Mouse (Mus musculus): ENCODE data around the gene Bach2.

Gene Bach2

DNA sequence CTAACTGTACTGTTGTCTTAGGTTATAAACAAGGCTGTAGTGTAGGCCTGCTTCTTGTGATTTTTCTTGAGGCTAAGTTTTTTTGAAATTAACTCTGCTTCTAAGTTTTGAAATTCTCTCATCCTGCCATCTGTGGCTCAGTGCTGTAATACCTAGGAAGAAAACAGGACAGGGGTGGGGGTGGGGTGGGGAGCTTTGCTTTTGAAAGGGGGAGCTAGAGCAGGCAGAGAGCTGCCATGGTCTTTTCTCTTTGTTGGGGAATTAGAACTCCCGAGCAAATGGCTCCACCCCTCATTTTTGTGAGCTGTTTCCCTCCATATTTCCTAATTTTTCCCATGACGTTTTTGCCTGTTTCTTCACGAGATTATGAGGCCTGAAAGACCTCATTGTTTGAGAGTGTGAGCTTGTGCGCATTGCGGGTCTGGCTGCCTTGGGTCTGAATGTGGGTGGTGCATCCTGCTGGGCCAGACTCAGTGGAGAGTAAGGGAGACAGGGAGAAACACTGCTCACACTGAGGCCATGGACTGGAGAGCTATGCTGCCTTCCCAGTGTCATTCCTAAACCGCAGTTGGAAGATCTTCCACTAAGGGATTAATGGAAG is 58.6 kb downstream of the Bach2 start:
- no peak for DNase-seq (ENCODE audit: low spot score in 2 of 2)

DNA sequence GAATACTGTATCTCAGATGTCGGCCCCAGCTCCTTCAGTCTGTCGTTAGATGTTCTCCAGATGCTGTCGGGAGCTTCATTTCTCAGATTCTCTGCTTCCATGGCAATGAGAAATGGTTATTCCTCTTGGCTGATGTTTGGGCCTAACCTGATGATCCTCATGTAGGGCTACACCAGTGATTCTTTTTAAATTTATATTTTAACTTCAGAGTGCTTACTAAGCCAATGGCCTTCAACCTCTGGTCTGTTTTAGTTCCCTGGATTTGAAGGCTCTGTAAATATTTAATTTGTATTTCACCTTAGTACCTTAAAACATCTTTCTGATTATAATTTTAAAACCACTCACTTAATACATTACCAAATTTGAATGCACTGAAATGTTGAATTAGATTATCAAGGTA is 60.6 kb downstream of the Bach2 start:
- no peak for DNase-seq (ENCODE audit: low spot score in 2 of 2)

- DNase-seq (ENCODE audit: low spot score in 2 of 2): no peak
Measured at GRCm38 (mm10) chr4:32299970-32300369, 61.4 kb downstream of the Bach2 start.

DNA sequence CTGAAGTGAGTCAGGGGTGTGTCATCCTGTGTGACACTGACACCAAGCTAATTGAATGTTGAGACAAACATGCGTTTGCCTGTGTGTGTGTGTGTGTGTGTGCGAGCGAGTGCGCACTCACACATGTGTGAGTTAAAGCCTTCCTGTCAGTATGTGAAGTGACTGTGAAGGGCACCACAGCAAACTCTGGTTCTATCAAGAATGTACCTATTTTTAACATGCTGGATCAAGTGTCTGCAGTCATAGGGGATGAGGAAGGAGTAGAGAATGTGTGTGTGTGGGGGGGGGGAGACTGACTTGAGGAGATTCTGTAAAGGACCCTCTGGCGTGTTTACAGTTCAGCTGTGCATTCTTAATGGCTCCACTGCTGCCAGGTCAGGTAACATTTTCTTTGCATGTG is 64.1 kb downstream of the Bach2 start:
- no peak for DNase-seq (ENCODE audit: low spot score in 2 of 2)

GRCm38 (mm10) chr4:32303076-32303475 is 64.5 kb downstream of the Bach2 start:
- no peak for DNase-seq (ENCODE audit: low spot score in 2 of 2)

DNA sequence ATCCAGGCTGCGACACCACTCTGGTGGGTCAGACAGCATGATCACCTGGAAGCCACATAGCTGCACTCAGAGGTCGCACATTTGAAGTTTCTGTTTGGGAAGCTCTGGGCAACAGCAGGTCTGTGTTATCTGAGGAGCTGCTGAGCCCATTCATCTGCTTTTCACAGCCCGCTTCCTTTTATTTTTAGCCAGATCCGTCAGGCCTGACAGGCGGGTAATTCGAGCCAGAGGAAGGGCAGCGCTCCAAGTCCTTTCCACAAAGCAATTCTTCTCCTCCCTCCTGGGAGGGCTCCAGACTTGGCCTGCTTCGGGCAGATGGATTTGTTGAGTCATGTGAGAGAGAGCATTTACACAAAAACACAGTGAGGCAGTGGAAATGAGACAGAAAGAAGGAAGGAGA is 65.1 kb downstream of the Bach2 start:
- DNase-seq (ENCODE audit: low spot score in 2 of 2): no peak

- DNase-seq (ENCODE audit: low spot score in 2 of 2): no peak
Measured at GRCm38 (mm10) chr4:32304221-32304703, 65.7 kb downstream of the Bach2 start.

- DNase-seq (ENCODE audit: low spot score in 2 of 2): no peak
Measured at GRCm38 (mm10) chr4:32305036-32305615, 66.5 kb downstream of the Bach2 start.

- no peak for DNase-seq (ENCODE audit: low spot score in 2 of 2)
Measured at GRCm38 (mm10) chr4:32305683-32306082, 67.1 kb downstream of the Bach2 start.

DNA sequence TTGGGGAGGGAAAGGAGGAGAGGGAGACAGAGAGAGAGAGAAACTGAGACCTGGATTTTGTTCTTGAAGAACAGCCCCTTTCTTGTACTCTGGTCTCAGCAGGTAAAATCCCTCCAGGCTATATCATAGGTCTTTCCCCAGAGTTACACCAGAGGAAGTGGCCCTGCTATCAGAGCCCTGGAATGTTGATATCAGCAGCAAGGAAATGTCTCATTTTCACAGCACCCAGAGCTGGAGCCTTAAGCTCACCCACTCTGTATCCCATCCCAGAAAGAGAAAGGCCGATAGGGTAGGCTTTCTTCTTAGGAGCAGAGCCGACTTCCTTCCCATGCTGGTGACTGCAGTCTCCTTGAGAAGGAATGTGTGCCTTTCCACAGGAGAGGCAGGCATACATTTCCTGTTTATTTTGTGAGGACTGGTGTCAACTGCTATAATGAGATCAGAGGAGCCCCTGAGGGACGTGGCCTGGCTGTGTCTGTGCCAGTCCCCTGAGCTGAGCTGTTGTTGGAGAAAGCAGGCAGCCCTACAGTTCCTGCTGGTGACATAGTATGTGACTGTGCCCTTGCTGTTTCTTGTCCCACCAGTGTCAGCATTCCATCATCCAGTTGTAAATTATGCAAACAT is 67.7 kb downstream of the Bach2 start:
- no peak for DNase-seq (ENCODE audit: low spot score in 2 of 2)

DNA sequence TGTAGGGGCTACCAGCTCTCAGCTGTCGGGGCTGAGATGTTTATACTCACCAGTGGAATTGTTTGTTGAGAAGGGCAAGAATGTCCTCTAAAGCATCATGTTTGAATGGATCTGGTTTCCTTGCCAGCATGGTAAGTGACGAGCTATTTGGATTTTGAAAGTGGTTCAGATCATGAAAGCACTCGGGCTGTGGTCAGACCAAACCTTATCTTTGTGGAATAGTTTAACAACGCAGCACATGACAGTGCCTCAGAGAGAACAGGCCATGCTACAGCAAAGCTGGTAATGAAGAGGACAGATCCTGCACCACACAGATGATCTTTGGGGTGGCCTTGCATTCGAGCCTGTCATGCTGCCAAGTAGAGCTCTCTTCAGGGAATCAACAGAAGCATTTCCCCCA is 68.6 kb downstream of the Bach2 start:
- no peak for DNase-seq (ENCODE audit: low spot score in 2 of 2)

GRCm38 (mm10) chr4:32312171-32312946 is 73.8 kb downstream of the Bach2 start:
- no peak for DNase-seq (ENCODE audit: low spot score in 2 of 2)

DNA sequence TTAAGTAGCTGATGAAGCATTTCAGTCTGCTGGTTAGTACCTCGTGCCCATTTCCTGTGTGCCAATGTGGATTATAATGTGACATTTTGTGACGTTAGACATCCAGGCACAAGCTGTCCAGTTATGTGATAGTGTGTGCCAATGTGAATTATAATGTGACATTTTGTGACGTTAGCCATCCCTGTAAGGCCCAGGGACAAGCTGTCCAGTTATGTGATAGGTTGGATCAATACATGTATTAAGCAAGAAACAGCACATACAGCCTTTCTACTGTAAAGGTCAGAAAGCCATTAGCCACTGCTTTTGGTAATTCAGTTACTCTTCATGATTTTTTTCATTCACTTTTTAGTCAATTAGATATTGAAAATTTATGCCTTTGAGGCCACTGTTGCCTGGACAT is 76.3 kb downstream of the Bach2 start:
- no peak for DNase-seq (ENCODE audit: low spot score in 2 of 2)

DNA sequence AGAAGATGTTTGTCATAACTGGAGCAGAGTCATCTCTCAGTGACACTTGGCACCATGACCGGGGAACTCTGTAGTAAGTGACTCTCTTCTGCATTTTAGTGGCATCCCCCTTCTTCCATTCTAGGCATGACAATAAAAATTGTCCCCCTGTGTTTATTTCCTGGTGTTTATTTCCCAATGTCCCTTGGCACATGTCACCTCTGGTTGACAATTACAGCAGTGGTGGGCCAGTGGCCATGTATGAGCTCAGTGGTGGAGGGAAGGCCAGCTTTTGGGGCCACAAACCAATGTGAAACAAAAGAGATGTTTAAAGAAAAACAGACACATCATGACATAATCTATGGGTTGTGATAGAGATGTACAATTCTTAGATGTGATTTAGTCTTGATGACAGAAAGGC is 80.0 kb downstream of the Bach2 start:
- DNase-seq (ENCODE audit: low spot score in 2 of 2): no peak

DNA sequence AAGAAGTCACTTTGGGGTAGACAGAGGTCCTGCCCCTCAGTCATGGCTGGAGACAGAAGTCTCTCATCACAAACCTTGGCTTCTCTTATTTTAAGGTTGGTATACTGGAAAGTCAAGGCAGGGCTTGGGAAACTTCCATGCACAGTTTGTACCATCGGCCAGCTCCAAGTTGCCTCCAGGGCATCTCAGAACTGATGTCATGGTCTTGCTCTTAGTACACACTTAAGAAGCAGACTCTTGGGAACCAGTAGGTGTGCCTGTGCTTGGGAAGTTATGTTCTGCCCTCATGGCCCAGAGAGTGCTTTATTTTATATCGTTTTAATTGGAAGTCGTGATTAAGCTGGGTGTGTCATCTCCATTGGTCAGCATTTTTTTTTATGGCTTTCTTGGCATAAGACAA is 80.7 kb downstream of the Bach2 start:
- no peak for DNase-seq (ENCODE audit: low spot score in 2 of 2)

- no peak for DNase-seq (ENCODE audit: low spot score in 2 of 2)
Measured at GRCm38 (mm10) chr4:32320039-32320438, 81.4 kb downstream of the Bach2 start.

DNA sequence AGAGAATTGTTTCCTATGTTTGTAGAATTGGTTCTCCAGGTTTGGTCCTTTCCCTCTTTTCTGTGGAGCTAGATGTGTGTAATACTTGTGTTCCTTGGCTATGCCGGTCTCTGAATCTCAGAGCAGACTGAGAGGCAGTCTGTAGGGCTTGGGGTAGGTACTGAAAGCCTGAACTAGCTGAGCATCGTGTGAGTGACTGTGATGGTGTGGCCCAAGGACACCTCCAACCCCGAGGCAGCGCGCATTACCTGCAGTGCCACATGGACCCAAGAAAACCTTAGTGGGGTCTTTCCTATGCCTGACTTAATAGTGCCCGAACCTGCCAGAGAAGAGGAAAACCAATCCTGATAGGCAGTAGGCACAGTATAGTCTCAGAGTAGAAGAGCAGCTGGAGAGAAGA is 85.5 kb downstream of the Bach2 start:
- no peak for DNase-seq (ENCODE audit: low spot score in 2 of 2)

GRCm38 (mm10) chr4:32324967-32325366 is 86.4 kb downstream of the Bach2 start:
- DNase-seq (ENCODE audit: low spot score in 2 of 2): no peak

DNA sequence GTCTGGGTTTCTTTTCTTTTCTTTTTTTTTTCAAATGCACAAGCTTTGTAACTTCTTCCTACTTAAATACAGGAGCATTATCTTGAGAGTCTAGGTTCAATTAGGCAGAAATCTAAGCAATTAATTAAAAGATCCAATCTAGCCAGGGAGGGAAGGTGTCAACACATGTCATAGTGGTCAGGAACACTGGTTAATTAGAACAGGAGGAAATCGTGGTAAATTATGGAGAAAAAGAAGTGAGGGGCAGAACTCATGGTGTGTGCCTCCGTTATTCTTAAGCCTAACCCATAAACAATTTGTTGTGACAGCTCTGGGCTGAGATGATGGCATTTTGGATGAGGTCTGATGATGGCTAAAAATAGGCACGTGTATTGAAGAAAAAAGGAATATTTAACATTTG is 87.0 kb downstream of the Bach2 start:
- no peak for DNase-seq (ENCODE audit: low spot score in 2 of 2)

GRCm38 (mm10) chr4:32326279-32326678 is 87.7 kb downstream of the Bach2 start:
- no peak for DNase-seq (ENCODE audit: low spot score in 2 of 2)

DNA sequence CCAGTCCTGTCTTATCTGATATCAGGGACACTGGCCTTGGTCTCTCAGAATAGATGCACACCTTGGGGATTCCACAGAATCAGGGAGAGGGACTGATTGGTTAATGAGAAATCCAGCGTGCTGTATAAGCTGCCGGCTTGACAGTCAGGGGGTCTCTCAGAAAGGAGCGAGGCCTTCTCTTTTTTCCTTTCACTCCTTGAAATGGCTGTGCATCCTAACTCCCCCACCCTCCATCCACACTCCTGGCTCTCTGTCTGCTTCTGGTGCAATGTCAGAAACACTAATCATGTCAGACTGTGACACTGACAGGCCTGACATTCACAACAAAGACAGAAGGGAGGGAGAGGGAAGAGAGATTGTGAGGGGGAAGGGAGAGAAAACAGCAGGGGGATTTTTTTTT is 88.3 kb downstream of the Bach2 start:
- no peak for DNase-seq (ENCODE audit: low spot score in 2 of 2)

DNA sequence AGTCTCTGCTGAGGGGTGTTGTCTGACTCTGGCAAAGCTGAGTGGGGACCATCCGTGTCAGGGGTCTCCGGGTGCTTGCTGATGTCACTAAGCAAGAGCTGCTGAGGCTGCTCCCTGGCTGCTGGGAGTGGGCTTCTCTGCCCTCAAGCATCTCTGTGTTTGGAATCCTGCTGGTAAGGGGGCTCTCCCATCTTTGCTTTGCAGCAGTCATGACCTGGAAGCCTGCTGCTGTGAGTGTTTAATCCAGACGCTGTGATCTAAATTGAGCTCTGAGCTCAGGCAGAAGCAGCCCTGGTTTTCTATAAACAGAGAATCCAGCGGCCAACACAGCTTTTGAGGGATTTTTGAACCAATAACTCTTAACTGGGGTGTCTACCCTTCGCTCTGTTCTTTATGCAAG is 89.0 kb downstream of the Bach2 start:
- no peak for DNase-seq (ENCODE audit: low spot score in 2 of 2)

DNA sequence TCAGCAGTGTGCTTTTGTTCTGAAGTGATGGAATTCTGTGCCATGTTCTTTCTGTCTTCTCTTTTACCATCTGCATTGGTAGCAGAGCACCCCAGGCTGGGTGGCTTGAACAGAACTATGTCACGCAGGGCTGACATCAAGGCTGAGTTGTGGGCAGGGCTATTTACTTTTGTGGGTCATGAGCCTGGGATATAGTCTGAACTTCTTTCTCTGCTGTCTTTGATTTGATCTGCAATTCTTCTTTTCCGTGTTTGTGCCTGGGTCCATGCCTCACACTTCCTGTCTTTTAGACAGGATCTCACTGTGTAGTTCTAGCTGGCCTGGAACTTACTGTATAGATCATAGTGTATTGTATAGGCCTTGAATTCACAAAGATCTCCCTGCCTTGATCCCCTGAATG is 90.0 kb downstream of the Bach2 start:
- no peak for DNase-seq (ENCODE audit: low spot score in 2 of 2)
